Mouse (Mus musculus) lung, adult 2 months (tissue): ENCODE data around the gene Mpp6.

ENCODE experiments used
- CTCF ChIP-seq: fragments of 200-500 bp; IDR thresholded peaks from 2 replicates; pipeline ENCODE4 v1.5.1; 2011; ENCODE audit warnings: mild to moderate bottlenecking, low read length, control low read depth; ENCODE audit not compliant: insufficient read depth
- POLR2A ChIP-seq: fragments of 200-500 bp; IDR thresholded peaks from 2 replicates; pipeline ENCODE4 v1.6.1; 2011; ENCODE audit warnings: low read depth, mild to moderate bottlenecking, control low read depth, low read length, borderline replicate concordance; ENCODE audit errors: extremely low read depth

DNA sequence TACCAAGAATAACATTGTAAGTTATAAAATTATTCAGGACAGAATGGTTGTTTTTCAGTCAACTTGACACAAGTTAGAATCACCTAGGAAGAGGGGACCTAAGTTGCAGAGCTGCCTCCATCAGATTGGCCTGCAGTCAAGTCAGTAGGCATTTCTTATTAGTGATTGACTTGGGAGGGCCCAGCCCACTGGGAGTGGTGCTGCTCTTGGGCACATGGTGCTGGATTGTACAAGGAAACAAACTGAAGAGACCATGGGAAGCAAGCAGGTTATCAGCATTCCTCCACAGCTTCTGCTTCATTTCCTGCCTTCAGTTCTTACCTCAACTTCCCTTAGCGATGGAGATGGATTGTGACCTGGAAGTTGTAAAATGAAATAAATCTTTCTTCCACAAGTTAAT lies 10.9 kb downstream of the Mpp6 start:
- TF ChIP-seq POLR2A = no peak
- no peak for TF ChIP-seq CTCF
